Mouse (Mus musculus) cortical plate, adult 2 months (tissue): Measurements from ENCODE around the gene Ttyh3.

Source experiments
- CTCF ChIP-seq: fragments of 200-500 bp; IDR thresholded peaks from 2 replicates; pipeline ENCODE4 v1.5.1; 2011; ENCODE audit warnings: mild to moderate bottlenecking, control low read depth, low read length; ENCODE audit not compliant: insufficient read depth; ENCODE audit errors: extremely low read depth
- POLR2A ChIP-seq: fragments of 200-500 bp; IDR thresholded peaks from 2 replicates; pipeline ENCODE4 v1.6.1; 2011; ENCODE audit warnings: mild to moderate bottlenecking, low read length, control low read depth; ENCODE audit not compliant: insufficient read depth; ENCODE audit errors: extremely low read depth

DNA sequence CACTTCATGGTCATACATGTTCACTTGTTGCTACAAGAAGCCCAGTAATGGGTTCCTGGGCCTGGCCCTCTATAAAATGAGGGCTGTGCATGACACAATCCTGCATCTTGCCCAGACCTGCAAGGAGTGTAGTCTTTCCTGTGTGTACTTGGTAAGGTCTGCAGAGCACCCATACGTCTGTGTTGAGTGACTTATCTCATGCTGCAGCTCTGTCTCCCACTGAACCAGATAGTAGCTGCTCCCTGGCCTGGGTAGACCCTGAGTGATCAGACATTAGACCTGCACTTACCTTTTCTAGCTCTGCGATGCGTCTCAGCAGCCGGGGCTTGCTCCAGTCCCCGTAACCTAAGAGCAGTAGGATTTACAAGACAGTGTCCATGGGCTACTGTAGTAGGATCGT is 33.3 kb upstream of the Ttyh3 start:
- TF ChIP-seq CTCF, result no peak
- TF ChIP-seq POLR2A, result no peak
